Mouse (Mus musculus): Measurements from ENCODE around the gene Chka.

Gene Chka

DNA sequence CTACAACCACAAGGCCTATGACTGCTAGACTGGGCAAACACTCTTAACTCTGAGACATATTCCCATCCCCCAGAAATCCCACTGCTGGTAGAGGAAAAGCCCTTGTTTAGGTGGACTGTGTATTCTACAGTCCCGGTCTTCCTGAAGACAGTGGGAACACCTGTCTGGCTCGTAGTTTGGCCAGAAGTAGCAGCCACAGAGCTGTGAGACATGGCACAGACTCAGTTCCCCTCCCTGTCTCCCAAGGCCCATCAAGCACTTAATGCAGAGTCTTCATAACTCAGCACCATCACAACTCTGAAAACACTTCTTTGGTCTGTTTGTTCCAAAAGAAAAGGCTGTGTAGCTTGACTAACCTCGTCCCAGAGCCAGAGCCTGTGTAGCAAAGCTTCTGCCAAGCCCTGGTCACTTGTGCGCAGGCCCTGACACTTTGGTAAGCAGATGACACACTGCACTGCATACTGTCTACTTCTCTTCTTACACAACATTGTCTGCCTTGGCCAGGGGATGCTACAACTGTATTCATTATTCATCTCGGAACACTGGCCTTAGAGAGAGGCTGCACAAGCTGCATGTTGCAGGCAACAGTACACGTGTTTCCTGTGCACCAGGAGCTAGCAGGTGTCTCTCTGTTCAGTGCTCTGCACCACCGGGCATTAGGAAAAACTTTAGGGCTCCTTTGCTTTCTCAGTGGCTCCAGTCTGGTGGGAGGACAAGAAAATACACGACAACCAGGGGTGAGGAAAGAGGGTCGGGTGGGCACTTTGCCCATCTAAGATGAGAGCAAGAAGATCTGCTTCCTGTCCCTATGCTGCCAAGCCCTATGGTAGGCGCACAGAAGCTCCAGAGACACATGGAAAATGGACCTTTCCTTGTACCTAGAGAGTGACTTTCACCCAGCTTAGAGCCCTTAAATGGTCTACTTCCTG, 4.6 kb upstream of the Chka start:
- DNase-seq (ENCODE audit: inconsistent ontology term) = no peak

DNA sequence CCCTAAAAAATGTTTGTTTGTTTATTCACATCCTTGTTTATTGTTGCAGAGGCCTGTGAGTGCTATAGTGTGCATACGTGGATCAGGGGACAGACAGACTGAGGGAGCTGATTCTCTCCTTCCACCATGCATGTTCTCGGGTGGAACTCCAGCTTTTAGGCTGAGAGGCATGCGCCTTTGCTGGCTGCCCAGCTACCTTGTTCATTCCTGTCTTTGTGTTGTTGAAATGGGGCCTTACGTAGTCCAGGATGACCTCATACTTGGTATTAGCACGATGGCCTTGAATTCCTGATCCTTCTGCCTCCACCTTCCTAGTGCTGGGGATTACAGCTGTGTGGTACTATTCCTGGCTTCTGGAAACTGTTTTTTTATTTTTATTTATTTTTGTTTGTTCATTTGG, 3.9 kb upstream of the Chka start:
- no peak for DNase-seq (ENCODE audit: inconsistent ontology term)

DNA sequence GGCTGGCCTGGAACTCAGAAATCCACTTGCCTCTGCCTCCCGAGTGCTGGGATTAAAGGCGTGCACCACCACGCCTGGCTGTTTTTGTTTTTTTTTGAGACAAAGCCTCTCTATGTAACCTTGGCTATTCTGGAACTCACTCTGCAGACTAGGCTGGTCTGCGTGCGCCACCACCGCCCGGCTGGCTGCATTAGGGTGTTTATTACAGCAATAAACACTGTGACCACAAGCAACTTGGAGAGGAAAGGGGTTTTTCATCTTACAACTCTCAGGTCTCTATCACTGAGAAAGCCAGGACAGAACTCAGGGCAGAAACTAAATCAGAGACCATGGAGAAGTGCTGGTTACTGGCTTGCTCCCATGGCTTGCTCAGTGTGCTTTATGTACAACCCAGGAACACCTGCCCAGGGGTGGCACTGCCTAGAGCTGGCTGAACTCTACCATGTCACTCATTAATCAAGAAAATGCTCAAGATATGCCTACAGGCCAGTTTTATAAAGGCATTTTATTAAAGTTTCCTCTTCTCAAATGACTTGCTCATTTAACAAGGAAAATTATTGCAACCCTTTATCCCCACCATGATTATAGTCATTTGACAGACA, 3.3 kb upstream of the Chka start:
- DNase-seq (ENCODE audit: inconsistent ontology term) = no peak

DNA sequence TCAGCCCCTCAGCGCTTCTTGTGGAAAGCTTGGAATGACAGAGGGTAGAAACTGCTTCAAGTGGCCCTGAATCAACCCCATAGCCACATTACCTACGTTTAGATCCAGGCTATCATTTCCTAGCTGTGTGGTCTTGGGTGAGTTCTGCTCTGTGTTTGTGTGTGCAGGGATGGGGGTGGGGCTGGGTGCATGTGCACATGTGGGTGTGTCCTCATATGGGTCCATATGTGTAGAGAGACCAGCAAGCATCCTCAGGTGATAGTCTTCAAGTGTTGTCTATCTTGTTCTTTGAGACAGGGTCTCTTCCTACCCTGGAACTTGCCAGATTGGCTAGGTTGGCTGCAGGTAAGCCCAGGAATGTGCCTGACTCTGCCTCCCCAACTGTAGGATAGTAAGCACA, 2.3 kb upstream of the Chka start:
- no peak for DNase-seq (ENCODE audit: inconsistent ontology term)

DNA sequence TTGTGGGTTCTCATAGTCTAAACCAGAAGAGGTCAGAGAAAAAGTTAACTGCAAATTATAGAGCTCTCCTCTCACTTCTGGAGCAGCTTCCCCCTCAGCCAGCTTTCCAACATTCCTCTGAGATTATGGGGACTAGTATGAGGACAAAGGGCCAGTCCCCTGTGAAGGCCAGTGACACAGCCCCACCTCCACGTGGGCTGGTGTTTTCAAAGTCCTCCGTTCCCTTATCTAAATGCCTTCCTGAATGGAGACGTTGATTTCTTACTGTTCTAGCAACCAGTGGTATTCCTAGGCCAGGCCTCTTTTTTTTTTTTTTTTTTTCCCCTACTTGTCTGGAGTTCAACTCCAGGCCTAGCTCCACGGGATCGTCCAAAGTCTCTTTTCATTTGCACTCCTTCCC, 1.5 kb upstream of the Chka start:
- DNase-seq (ENCODE audit: inconsistent ontology term) = no peak

DNA sequence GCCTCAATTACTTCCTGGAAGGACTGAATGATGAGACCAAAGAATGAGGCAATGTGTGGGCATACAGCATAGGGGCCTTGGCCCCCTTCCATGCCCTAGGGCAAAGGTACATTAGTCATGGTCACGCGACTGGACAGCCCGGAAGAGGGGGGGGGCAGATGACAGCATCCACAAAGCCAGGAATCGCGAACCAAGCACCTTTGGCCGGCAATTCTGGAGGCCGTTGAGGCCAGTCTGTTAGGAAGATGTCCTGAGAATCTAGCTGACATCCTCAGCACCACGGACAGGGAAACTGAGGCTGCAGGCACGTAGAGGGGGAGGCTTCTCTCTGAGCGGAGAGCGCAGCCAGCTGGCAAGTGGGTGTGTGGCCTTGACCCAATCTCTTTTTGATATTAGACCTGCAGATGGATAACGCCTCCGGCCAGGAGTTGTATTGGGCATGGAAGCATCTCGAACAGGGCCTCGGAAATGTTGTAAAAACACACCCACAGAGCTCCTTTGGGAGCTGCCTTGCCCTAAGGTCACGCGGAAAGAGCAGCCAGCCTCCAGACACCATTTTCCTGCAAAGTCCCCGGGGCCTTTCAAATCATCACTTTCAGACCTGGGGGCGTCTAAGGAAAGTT, 615 bp upstream of the Chka start:
- DNase-seq (ENCODE audit: inconsistent ontology term) = peak; percentile 81

DNA sequence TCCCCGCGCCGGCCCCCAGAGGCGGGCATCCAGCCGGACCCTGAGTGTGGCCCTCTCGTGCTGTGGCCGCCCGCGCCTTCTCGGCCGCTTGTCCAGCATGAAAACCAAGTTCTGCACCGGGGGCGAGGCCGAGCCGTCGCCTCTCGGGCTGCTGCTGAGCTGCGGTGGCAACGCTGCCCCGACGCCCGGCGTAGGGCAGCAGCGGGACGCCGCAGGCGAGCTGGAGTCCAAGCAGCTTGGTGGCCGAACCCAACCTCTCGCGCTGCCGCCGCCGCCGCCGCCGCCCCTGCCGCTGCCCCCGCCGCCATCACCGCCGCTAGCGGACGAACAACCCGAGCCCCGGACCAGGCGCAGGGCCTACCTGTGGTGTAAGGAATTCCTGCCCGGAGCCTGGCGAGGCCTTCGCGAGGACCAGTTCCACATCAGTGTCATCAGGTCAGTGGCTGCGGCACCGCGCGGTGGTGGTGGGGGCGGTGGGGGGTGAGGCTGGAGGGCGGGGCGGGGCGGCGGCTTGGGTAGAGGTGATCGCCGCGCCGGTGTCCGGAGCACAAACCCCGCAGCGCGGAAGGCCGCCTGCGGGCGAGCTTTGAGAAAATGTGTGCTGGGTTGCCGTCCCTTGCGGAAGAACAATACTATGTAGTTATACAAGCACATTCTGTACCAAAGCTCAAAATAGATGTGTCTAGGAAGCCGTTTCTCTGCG, 557 bp downstream of the Chka start:
- DNase-seq (ENCODE audit: inconsistent ontology term) = no peak

DNA sequence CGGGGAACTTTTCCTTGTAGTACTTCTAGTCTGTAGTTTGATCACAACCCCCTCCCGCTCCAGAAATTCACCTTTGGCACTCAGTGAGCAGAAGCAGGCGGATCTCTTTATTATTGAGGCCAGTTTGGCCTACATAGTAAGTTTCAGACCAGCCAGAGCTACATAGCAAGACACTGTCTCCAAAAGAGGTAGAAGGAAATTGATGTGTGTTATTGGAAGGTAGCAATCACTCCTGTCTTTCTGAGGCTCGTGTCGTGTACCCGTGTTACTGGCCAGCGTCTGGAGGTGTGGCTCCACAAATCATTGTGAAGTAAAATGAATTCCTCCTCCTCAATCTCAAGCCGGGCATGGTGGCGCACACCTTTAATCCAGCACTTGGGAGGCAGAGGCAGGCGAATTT, 1.5 kb downstream of the Chka start:
- DNase-seq (ENCODE audit: inconsistent ontology term) = no peak

DNA sequence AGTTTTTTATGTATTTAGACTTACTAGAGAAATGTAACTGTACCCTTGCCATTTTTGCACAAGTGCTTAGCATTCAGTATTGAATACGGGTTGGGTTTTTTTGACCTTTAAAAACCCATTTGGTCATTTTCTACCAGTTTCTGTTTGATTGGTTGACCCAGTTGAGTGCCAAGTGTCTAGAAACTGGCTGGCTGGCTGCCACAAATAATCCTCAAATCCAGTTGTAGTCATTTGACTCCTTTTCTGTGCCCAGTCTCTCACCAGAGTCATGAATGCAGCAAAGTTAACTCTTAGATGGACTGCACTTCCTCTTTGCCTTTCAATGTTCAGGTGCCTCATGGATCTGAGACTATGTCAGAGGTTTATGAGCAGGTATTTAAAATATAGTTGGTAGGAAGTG, 2.3 kb downstream of the Chka start:
- peak; percentile 48 for DNase-seq (ENCODE audit: inconsistent ontology term)

DNA sequence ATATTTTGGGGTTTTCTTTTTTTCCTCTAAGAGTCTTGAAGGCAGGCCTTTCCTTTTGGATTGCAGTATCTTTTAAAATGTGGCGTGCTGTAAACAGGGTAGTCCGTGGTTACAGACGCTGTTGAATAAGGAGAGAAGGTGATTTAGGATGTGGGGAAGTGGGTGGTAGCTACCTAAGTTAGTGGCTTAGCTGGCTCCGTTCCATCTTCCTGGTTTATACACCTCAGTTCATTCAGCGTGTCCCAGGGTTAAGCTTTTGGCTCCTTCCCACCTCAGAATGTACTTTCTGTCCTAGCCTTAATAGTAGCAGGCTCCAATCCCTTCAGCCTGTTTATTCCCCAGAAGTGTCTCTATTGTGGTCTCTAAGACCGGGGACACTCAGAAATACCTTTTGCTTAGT, 3.5 kb downstream of the Chka start:
- DNase-seq (ENCODE audit: inconsistent ontology term) = no peak

DNA sequence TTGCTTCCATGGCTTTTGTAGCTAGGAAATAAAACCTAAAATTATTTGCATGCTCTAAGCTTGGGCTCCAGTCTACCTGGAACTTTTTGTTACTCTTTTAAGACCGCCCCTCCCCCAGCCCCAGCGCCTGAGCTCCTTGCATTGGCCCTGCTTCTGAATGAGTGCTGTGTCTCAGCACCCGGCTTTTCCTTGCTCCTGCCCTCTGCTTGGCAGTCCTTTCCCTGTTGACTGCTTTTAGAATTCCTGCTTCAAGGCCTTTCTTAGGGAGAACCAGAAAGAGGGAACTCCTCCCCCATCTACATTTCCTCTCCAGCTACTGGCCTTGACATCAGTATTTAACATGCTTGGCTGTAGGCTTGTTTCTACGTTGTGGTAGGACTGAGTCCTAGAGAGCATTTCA, 4.0 kb downstream of the Chka start:
- no peak for DNase-seq (ENCODE audit: inconsistent ontology term)

DNA sequence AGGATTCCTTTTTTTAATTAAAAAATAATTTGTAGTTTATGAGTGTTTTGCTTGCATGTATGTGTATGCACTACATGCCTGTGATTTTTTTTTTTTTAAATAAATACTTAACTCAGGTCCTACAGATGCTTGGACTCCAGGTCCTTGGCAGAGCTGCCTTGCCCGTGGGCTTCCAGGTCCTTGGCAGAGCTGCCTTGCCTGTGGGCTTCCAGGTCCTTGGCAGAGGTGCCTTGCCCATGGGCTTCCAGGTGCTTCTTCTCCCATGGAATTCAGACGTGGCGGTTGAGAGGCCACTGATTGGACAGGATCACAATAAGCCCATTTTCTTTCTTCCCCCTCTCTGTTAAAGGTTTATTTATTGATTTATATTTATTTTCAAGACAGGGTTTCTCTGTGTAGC, 5.6 kb downstream of the Chka start:
- DNase-seq (ENCODE audit: inconsistent ontology term) = no peak

DNA sequence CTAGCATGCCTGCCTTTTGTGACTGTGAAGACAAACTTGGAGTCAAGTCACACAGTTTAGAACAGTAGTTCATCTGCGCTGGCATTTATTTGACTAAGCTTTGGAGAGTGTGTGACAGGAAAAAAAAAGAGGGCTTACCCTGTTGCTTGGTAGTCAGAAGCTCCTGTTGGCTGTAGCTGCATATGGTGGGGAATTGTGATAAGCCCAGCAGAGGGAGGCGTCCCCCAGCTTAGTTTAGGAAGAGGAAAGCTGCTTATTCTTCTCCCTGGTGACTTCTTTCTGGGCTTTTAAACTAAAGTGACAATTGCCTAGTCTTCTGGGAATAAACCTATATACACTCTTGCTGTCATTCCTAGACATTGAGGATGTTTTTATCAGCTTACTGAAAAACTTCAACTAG, 11.1 kb downstream of the Chka start:
- DNase-seq (ENCODE audit: inconsistent ontology term) = no peak

DNA sequence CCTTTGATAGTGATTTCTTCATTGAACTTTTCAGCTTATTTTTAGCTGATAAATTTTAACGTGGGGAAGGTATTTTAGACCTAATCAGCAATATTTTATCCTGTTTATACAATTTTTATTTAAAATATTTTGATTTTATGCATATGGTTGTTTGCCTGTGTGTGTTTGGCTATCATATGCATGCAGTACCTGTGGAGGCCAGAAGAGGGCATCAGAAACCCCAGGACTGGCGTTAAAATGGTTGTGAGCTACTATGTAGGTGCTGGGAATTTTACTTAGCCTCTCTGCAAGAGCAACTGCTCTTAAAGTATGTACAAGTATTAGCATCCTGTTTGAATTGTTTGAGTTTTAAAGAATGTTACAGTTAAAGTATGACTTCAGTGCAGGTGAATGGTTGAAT, 13.4 kb downstream of the Chka start:
- no peak for DNase-seq (ENCODE audit: inconsistent ontology term)

DNA sequence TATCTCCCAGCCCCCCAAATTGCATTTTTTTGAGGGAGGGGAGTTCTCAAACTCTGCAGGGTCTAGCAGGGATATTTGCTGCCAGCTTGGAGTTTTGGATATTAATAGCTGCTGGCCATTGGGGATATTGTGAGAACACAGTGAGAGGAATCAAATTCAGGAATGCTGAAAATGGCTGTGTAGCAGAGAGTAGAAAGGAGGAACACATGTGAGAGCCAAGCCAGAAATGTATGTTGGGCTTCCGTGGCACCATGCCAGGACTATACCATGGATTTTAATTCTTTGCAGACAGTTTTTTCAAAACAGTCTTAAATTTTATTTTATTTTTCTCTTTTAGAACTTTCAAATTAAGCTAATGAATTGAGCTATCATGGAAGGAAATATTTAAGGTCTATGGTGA, 16.7 kb downstream of the Chka start:
- DNase-seq (ENCODE audit: inconsistent ontology term) = no peak

DNA sequence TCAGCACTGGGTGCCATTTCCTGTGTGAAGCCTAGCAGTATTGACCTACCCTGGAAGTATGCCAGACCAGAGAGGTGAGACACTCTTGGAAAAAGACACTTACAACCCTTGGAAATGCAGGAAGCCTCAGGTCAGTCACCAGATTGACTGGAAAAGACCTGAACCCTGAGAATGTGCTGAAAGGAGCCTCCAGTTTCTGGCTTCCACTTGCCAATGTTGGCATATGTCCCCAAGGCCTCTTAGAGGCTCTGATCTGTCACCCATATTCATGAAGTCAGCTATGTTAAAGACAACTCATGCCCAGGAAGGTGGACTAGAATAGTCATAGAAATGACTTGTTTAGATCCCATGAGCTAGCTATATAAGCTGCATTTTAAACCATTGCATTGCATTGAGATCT, 19.9 kb downstream of the Chka start:
- no peak for DNase-seq (ENCODE audit: inconsistent ontology term)

DNA sequence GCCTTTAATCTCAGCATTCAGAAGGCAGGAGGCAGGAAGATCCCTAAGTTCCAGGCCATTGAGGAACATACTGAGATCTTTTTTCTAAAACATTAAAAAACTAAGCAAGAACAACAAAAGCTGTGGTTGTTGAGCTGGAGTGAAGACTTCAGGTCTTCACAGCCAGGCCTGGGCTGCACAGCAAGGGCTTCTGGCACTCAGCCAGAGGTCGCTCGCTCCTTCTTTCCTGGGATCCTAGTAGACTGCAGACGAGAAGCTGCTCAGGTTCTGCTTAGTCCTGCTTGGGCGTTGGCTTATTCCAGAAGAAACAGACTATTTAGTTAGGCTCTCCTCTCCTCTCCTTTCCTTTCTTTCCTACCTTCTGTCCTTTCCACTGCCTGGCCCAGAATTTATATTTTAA, 20.8 kb downstream of the Chka start:
- DNase-seq (ENCODE audit: inconsistent ontology term) = no peak

DNA sequence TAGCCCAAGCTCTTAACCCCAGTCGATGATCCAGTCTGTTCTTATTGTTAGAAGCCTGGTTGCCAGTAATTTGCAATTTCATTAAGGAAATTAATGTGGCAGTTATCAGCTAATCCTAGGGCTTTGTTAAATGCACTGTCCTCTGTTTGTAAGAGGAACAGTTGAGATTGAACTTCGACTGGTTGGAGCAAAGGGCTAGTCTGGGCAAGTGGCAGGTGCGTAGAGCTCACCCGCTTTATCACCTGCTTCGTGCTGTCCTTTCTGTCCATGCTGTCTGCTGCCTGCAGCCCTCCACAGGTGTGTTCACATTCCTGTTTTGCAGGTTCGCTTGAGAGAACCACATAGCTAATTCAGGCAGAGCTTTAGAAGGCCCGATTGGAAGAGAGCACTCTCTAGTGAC, 23.5 kb downstream of the Chka start:
- no peak for DNase-seq (ENCODE audit: inconsistent ontology term)

DNA sequence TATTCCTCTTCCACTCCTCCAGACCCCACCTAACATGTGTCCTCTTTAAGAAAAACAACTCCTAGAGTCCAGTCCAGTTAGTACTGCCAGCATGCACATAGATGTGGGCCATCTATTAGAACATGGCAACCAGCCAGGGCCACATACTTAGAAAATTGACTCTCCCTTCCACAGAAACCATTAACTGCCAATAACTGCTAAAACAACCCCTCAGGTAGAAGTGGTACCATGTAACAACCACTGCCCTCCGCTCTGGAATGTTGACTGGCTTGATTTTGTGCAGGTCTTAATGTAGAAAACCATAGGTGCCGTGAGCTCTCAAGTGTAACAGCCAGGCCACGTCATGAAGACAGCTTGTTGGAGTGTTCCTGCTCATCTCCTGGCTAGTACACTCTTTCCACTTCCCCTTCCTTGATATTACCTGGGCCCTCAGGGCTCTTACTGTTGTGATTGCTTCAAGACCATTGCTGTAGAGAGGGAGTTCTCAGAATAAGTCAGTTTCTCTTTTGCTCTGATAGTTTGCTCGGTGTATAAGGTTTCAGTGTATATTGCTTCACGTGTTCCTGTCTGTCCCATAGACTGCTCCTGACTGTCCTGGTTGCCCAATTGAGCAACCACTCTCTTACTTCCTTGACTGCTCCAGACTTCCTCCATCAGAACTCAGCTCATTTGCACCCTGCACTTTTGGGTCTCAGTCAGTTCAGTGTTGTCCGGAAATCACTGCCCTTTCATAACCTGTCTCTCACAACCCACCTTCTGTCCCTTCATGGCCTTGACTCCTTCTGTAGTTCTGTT, 28.7 kb downstream of the Chka start:
- DNase-seq (ENCODE audit: inconsistent ontology term) = no peak

DNA sequence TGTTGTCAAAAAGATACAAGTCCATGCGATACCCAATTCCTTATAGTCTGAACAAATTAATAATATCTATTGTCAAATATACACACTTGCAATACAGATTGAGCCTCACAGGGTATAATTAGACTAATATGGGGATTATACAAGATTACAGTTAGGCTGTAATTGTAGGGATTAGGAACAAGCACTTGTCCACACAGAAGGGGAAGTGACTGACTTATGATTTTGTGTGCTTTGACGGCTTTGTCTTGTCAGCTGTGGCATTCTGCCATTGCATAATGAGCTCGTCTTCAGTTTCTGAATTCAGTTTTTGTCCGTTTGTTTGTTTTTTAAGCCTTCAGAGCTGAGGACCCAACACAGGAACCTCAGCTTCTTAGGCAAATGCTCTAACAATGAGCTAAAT, 30.6 kb downstream of the Chka start:
- no peak for DNase-seq (ENCODE audit: inconsistent ontology term)

DNA sequence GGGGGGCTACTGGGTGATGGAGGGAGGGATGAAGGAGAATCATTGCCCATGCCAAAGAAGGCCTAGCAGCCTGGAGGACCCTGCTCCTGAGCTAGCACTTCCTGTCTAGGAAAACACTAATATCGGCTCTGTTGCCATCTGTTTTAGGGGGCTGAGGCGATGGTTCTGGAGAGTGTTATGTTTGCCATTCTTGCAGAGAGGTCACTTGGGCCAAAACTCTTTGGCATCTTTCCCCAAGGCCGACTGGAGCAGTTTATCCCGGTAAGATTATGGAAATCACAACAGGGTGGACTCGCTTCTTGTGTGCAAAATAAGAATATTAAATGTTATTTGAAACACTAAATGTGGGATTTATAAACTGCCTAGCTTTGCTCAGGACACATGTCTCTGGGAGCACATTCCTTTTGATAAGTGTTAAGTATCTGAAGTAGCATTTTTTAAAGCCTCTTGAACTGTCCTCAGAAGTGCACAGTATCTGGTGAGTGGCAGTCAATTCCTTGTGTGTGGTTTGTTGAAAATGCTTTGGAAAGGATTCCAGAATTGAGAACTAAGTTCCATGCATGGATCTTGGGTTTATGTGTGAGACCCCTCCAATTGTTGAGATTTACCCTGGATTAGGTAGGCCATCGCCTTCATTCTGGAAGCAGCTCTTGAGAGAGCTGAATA, 32.9 kb downstream of the Chka start:
- DNase-seq (ENCODE audit: inconsistent ontology term) = no peak

All from Muller cell, postnatal 12 days (primary cell).